Mouse (Mus musculus): ENCODE measurements around the gene Tbce.
"Not testable (repeated sequence)": the region's sequence is repeated elsewhere in the genome, so short reads cannot be mapped to it uniquely, and the experiment has no call there.

The Tbce gene

DNA sequence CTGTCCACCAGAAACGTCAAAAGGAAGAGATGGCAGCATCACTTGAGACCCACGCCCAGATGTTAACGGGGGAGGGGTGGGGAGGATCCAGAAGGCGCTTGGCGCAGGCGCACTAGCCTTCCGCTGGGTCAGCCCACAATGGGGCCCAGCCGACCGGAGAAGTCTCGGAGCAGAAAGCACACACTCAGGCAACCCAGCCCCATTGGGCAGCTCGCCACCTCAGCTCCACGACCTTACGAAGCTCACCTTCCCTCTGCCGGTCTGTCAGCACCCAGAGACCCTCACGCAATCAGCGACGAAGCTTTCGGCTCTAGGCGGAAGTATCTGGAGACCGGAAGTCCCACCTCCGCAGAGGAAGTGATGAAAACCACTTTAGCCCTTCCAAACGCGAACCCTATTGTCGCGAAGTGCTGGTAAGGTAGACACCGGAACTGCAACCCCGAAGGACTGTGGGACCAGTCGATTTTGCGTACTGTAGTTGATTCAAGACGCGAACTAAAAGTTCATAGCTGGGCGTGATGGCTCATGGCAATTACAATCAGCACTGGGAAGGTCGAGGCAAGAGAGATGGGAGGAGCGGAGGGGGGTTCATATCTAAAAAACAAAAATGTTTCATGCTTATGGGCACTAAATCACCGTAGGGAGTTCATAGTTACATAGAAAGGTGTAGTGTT, at the start of gene Tbce:
Gene Tbce (minus strand): TSS at position 347 of the 674 bp plus-strand sequence.
- DNase-seq: peak; percentile 89 to 91

DNA sequence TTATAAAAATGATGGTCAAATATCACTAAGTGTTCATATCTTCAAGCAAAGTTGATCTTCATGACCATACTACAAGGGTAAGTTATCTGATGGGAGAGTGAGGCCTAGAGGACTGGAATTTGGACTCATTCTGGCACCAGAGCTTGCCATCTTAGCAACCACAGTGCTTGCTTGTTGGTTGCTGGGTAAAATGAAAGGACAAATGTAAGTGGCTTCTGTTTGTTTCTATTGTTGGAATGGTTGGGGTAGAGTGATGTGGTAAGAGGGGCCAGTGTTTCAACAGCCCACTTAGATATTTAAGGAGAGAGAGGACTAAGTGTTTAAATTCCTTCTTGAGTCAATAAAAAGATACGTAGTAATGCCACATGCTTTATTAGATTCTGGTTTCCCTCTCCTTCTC, 49.2 kb upstream of the Tbce start:
- peak; percentile 63 to 75 for DNase-seq

DNA sequence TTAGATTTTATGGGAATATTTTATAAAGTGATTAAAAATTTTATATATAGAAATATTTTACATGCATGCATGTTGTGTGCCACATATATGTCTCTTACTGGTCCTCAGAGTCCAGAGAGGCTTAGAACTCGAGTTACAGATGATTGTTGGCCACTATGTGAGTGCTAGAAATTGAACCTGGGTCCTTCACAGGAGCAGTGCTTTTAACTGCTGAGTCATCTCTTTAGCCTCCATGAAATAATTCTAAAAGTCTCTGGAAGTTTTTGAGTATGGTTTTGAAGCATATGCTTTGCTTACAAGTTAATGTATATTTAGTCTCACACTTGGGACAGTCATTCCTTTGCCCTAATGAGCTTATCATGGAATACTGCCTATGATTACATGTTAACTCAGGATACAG, 35.9 kb upstream of the Tbce start:
- no peak for DNase-seq

DNA sequence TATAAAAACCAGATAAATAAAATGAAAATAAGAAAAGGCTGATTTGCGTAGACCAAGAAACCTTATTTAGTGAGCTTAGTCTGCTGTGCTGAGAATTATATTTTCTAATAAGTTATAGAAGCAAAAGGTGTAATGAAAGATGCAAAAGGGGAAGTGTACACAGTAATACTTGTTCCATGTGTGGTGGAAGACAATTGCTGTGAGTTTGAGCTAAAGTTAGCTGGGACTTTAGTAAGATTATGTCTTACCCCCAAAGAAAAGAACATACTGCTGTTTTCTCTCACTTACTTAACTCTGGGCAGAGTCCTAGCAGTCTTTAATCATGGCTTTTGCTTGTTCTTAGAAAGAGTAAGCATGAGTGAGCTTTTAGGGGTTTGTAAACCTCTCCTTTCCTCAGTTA, 34.9 kb upstream of the Tbce start:
- no peak for DNase-seq

DNA sequence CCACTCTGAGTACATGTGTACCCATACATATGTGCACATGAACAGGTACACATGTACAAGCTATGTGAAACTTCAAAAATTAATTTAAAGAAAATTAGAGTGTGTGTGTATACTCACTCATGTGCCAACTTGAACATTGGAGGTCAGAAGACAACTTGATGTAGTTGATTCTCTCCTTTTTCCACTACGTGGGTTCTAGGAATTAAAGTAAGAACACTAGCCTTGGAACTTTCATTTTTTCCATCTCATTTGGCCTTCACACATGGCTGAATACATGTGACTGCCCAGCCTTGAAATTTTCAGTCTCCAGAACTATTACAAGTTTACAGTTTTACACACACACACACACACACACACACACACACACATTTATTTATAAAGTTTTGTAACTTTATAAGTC, 29.9 kb upstream of the Tbce start:
- no peak for DNase-seq

DNA sequence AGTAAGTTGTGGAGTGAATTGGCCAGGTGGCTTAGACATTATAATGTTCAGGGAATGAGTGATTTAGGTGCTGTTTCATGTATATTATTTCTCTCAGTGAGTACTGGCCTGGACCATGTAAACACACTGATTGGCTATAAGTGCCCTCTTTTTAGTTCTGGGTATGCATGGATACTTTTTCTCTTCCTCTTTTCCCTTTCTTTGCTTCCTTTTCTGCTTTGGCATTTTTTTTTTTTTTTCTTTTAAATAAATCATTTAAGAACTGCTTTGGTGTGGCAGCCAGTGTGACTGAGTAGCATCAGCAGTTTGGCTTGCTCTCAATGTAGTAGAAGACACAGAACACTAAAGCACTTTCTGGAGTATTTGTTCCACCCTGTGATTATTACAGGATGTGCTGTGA, 28.6 kb upstream of the Tbce start:
- DNase-seq: no peak

DNA sequence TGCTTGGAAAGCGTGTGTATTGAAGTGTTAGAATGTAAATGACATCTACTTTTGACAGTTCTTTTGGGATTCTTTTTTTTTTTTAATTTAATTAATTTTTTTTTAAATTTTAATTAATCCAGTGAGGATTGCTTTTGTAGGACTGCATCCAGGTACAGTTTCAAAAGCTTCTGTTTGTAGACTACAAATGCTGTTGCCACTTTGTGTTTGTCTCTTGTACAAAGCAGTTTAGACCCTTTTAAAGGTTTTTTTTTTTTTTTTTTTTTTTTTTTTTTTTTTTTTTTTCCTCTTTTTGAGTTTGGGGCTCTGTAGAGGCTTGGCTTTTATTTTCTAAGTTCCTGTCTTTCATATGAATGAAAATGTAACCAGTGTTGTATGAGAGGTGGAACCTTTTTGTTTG, 26.3 kb upstream of the Tbce start:
- no peak for DNase-seq

DNA sequence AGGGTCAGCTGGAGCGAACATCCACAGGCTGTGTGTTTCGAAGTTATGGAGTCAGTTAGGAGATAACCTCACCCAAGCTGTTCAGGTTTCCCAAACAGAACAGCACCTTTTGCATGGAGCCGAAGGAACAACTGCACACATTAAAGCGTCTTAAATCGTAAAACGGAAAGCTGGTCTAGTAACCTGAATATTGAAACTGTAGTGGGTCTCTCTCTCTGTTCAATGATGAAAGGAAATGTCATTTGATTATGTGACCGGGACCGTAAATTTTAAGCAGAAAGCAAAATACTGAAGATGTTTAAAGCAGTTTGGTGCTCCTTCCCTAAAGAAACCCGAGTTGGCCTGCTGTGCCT, 25.6 kb upstream of the Tbce start:
- DNase-seq: no peak

DNA sequence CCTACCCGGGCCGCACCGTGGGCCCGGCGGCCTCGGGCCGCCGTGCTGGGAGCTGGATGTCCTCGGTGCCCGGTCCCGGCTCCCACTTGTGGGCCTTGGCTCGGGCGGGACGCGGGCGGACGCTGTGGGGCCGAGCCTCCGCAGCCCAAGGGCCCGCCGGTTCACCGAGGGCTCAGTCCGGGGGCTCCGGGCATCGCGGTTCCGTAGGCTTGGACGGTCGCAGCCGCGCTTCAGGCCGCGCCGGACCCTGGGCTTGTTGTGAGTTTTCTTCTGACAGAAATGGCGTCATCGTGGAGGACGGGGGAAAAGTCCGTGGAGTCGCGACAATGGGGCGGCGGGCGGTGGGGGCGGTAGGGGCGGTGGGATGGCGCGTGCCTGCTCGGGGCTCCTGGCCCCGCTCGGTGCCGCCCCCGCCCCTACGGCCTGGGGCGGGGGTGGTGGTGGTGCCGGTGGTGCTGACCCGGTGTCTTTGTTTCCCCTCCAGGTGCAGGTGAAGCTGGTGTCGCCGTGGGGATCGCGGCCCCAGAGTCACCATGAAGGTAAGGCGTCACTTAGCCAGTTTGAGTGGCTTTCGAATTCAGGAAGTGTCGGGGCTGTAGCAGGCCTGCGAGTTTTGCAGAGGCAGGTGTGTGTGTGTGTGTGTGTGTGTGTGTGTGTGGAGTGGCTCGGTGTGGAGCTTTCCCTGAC, 25.0 kb upstream of the Tbce start:
- peak; percentile 66 to 70 for DNase-seq

DNA sequence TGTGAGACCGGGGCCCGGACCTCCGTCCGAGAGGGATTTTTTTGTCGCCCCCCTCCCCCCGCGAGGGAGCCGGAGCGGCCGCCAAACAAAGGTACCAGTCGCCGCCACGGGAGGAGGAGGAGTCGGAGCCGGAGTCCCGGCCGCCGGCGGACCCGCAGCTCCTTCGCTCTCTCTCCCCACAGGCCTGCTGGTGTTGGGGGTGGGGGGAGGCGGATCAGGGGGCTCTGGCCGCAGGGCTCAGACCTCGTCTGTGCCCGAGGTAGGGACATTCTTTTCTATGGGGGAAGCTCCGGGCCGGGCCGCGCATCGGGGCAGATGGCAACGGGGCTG, 24.5 kb upstream of the Tbce start:
- no peak for DNase-seq

DNA sequence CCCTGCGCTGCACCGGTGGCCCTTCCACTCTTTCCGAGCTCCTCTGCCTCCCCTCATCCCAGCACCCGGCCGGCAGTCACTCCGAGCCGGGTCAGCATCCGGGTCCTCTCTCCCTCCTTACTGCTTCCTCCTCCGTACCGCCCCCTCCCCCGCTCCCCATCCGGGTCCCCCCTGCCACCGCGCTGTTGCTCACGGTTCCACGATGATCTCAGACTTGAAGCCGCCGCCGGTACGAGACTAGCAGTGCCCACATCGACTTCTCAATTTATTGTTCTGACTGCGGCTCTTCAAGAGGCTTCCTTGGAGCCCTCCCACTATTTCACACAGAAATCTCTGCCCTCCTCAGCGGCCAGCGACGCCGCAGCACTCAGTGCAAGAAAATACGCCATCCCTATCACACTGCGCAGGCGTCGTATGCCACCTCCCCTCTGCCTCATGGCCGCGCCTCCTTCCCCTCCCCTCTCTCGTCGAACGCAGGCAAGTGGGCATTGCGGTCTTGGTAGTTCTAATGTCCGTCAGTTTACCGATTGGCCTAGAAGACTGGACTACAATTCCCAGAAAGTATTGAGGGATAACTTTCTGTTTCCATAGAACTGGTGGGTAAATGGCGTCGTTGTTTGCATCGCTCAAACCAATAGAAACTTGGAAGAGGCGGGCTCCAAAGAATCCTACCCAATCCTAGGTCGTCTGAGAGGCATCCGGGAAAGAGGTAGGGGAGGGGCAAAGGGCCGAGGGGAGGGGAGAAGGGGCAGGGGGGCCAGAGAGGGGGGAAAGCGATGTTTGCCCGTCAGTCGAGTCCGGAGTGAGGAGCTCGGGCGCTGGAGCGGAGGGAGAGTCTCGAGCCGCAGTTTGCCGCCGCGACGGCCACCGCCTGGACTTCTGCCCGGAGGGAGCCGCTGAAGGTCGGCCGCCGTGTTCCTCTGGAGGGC, 23.8 kb upstream of the Tbce start, which contains the start of the genes Arid4b and Ggps1:
Gene Arid4b (plus strand): TSS at position 220 of the 929 bp plus-strand sequence.
Gene Ggps1 (minus strand): TSS at position 476 of the 929 bp plus-strand sequence.
- peak; percentile 99 for DNase-seq

DNA sequence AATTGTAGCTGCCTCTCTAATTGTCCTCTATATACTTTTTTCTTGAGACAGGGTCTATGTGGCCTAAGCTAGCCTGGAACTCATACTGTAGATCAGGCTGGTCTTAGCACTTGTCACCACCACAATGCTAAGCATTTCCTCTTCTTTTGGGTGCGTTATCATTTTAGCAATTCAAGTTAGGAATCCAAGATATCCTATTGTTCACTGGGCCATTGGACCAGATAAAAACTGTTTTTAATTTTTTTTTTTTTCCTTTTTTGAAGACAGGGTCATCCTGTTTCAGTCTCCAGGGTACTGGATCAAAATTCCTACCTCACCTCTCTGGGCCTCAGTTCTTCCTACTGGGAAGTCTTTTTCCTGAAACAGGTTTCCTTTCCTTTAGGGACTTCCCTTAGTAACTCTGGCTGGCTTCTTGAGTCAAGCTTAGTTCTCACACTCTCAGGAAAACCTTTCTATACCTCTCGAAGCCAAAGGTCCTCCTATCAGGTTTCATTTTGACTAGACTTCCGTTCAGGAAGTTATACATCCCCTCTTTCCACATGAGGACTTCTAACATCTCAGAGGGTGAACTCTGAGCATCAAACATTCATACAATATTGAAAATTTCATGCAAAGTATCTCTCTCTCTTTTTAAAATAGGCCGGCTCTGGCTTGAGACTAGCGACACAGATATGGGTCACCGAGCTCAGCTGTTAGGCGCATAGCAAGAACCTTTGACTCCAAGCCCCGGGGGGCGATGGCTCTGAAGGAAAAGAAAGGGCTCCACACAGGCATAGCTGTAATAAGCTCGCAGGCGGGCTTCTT, 23.0 kb upstream of the Tbce start:
- DNase-seq: no peak

DNA sequence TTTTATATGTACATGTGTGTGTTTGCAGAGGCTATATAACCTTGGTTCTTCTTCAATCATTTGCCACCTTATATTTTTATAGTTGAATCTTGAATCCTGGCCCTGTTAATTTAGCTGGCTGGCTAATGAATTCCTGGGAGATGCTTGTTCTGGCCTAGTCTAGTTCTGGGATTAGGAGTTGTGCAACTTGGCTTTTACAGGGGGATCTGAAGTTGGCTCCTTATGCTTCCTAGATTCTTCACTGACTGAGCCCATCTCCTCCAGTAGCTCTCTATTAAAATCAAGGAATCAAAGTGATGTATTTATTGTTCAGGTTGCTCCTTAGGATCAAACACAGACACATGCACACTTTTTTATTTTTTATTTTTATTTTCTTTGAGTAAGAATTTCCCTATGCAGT, 20.1 kb upstream of the Tbce start:
- no peak for DNase-seq

DNA sequence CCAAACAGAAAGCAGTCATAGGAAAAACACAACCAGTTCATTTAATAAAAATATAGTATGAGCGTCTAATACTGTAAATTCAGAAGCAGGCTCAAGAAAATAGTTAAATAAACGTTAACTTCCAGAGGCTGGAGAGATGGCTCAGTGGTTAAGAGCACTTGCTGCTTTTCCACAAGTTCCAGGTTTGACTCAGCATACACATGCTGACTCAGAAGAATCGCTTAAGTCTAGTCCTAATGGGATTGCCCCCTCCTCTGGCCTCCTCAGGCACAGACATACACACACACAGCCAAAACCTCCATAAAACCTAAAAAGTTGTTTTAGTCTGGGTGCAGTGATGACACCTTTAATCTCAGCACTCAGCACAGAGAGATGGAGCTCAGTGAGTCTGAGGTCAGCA, 17.4 kb upstream of the Tbce start:
- DNase-seq: no peak

DNA sequence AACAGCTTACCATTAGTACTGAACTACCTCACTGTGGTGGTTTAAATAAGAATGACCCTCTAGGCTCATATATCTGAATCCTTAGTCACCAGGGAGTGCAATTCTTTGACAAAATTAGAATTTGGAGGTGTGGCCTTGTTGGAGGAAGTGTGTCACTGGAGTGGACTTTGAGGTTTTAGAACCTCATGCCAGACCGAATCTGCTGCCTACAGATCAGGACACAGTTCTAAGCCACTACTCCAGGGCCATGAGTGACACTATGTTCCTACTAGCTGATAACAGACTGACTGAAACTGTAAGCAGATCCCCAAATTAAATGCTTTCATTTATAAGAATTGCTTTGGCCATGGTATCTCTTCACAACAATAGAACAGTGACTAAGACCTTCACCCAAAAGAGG, 10.4 kb upstream of the Tbce start:
- DNase-seq: no peak

DNA sequence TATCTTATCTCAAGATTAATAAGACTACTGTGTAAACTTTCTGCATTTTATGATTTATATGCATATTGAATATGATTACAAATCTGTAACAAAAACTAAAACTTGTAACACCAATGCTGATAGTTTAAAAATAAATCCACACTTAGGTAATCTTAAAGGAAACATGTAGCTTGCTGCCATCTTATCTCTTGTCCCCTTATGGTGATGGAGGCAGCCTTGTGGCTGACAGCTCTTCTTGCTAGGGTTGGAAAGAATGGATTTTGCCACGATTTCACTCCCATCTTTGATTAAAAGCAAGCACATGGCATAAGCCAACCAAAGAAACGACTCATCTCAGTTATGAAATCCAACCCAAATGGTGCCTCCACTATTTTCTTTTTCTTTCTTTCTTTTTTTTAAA, 5.1 kb upstream of the Tbce start:
- no peak for DNase-seq

DNA sequence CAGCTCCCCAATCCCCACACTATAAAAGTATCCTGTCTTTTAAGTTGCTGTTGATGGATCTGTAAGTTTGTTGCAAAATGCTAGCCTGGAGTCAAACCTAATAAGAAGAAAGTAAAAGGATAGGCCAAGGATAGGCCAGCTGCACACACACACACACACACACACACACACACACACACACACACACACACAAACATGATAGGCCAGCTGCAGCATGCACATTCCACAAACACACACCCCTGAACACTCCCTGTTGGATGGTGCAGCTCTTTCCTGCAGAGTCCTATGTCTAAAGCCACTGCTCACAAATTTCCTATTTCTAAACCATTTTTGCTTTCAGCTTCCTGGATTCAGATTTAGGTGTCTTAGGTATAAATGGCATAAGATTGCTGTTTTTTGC, 4.4 kb upstream of the Tbce start:
- DNase-seq: no peak

DNA sequence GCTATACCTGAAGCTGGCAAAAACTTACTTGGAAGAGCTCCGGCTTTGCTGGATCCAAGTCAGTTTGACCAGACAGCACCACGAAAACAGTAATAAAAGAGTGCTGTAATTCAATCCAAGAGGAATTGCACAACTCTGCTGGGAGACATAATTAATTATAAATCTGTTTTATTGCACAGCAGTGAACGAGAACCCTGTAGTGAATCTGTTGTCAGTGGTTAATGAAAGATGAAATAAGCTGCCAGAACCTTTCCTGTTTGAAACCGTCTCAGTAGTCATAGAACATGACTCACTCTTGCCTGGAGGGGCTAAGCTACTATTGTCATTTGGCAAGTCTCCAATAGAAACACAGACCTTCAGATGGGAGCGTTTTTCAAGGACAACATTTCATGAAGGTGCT, 748 bp upstream of the Tbce start:
- no peak for DNase-seq

DNA sequence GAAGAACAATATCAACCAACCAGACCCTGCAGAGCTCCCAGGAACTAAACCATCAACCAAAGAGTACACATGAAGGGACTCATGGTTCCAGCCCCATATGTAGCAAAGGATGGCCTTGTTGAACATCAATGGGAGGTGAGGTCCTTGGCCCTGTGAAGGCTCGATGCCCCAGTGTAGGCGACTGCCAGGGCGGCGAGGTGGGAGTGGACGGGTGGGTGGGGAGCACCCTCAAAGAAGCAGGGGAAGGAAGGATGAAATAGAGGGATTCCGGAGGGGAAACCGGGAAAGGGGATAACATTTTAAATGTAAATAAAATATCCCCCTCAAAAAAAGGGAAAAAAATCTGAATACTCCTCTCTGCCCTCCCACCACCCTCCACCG, 537 bp downstream of the Tbce start:
- no peak for DNase-seq

DNA sequence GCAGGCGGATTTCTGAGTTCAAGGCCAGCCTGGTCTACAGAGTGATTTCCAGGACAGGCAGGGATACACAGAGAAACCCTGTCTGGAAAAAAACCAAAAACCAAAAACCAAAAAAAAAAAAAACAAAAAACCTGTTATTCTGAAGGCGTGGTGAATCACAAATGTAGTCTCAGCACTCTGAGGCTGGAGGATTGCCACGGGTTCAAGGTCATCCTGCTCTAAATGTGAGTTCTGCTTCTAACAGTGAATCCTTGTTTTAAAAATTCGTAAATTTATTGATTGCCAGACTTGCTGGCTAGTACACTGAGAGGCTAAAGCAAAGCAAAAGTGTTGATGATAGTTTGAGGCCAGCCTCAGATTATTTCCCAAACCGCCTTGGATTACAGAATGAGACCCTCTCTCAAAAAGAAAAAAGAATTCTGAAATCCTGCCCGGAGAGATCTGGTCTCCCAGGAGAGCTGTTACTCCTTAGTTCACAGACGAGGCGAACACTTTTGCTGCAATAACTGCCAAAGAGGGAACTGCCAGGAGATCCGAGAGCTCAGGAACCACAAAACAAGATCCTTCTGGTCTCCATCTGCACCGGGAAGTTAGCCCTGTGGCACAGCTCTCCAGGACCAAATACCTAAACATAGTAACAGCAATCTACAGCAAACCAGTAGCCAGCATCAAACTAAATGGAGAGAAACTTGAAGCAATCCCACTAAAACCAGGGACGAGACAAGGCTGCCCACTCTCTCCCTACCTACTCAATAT, 3.4 kb downstream of the Tbce start:
- DNase-seq: no peak

DNA sequence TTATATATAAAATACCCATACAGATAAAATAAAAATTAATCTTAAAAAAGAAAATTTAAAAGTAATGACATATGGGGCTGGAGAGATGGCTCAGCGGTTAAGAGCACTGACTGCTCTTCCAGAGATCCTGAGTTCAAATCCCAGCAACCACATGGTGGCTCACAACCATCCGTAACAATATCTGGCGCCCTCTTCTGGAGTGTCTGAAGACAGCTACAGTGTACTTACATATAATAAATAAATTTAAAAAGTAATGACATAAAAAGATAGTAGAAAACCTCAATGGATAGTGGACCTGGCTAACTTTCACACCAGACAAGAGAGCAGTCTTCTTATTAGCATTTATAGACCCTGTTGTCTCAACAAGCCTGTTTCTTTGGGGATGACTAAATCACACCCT, 4.1 kb downstream of the Tbce start:
- DNase-seq: not testable (repeated sequence)

DNA sequence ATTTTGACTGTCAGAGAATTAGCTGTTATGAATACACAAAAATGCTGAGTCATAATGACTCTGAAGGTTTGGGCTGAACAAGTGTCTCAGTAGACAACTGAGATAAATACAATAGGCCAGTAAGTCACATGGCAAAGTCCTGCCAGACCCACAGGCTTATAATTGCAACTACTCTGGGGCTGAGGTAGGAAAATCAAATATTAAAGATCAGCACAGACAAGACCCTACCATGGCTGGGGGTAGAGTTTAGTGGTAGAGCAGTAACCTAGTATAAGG, 5.4 kb downstream of the Tbce start:
- peak in 1 of 2 experiments; percentile 13 for DNase-seq

All from lung, adult 18-20 months (tissue).